Mouse (Mus musculus): ENCODE data around the gene Aqp3.

- TF ChIP-seq ZC3H11A (IDR thresholded peaks at IDR 0.05; ENCODE audit: borderline replicate concordance, low read depth, low read length) (no peak), MAFK (IDR thresholded peaks at IDR 0.05; ENCODE audit: insufficient read depth, low read depth, low read length) (no peak), ZNF384 (IDR thresholded peaks at IDR 0.05; ENCODE audit: low read depth, low read length) (no peak), HCFC1 (IDR thresholded peaks at IDR 0.05; ENCODE audit: borderline replicate concordance, insufficient read depth, low read length) (no peak), CHD2 (IDR thresholded peaks at IDR 0.05; ENCODE audit: low read depth, low read length) (no peak)
Observed at GRCm38 (mm10) chr4:41097871-41098576, at the start of gene Aqp3.
